Mouse (Mus musculus) embryonic fibroblast, embryonic 13.5 days (primary cell): ENCODE data around the gene Rhox2f.
"Not testable (repeated sequence)": the region's sequence is repeated elsewhere in the genome, so short reads cannot be mapped to it uniquely, and the experiment has no call there.

Experiments used
- CTCF ChIP-seq: IDR thresholded peaks from 2 replicates; pipeline ENCODE4 v1.5.1; 2011; ENCODE audit warnings: mild to moderate bottlenecking, control low read depth, low read length, moderate library complexity, borderline replicate concordance; ENCODE audit not compliant: insufficient read depth
- POLR2A ChIP-seq: IDR thresholded peaks from 2 replicates; pipeline ENCODE4 v1.6.1; 2011; ENCODE audit warnings: low read depth, mild to moderate bottlenecking, control low read depth, low read length, moderate library complexity

- TF ChIP-seq POLR2A, CTCF: not testable (repeated sequence)
These were observed 36.4 kb downstream of the Rhox2f start, which contains the start of gene Rhox4f for GRCm38 (mm10) chrX:37607604-37608003.
